Mouse (Mus musculus) heart, adult 8-10 months (tissue): ENCODE data around the gene Pik3cb. TPM values are rescaled to one million over a fixed set of nuclear protein-coding genes. Genes with fewer than 3 reads are reported as not detected.

Experiments used
- DNase-seq: peaks from one replicate; pipeline ENCODE4 v3.0.0; 2022; ENCODE audit warnings: low spot score
- total RNA-seq, 4 experiments: library from RNA; stranded (reverse); gene quantifications; 2 replicates each; pipeline ENCODE4 v1.2.4; 2022

Pik3cb gene
- total RNA-seq, 4 experiments from 2014 or later = 11.9 to 12.9 (median 12.3) TPM

DNA sequence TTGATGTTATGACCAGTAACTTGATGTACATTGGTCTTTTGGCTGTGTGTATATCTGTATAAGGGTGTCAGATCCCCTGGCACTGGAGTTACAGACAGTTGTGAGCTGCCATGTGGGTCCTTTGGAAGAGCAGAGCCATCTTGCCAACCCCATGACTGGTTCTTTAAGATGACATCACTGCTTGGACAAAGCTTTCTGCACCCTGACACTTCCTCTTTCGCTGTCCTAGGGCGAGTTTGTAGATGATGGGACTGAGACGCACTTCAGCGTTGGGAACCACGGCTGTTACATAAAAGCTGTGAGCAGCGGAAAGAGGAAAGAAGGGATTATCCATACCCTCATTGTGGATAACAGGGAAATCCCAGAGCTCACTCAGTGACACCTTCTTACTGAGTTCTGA lies 139.1 kb downstream of the Pik3cb start:
- DNase-seq = no peak

DNA sequence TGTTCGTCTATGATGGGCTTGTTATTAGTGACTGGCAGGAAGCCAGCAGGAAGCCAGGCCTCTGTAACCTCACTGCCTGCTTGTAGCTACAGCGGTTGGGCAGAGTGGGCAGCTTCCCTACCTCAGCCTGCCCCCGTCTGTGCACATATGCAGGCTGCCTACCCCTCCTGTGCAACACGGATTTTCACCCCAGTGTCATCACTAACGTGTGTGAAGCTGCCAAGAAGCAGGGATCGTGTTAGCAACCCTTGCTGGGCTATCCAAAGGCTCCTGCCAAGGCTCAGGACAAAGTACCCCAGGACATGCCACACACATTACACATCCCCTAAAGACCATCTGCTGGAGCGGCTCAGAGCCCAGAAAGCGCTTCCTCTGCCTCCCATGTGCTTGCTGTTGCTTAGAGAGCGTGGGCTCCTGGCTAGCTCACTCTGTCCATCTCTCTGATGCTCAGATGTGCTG lies 140.5 kb downstream of the Pik3cb start:
- DNase-seq = no peak

DNA sequence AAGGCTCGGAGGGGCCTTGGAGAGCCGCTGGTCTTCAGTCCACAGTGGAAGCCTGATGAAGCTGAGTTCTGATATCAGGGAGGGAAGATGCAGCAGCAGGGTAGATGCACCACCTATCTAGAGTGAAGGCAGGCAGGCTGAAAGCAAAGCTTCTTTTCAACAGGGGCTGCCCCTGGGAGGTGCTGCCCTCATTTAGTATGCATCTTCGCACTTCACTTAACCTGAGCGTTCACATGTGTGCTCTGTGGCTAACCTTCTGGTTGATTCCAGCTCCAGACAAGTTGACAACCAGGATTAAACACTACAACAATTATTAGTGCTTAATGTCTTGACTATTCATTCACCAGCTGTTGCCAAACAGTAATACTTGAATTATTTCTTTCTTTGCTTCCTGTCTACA lies 146.3 kb downstream of the Pik3cb start:
- no peak for DNase-seq

DNA sequence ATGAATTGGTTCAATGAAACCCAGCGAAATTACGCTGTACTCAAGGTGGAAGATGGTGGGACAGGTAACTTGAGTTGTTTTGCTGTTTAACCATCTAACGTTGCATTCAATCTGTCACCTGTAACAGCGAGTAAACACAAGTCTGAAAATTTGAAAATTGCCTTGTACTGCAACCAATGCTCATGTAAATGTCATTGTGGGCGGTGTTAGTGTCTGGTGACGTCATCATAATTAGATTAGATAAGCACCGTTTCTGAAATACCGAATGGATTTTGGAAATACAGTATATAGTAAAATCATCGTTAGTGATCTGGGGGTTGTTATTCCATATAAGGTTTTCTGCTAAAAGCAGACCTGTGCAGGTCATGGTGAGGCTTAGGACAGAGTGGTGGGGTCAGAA lies 153.3 kb downstream of the Pik3cb start:
- DNase-seq = no peak

Other genes starting within 250 kb of the Pik3cb start
- not detected for gene 7420426K07Rik, start 237.5 kb downstream of the Pik3cb start, total RNA-seq
- not detected for gene Foxl2, start 185.3 kb downstream of the Pik3cb start, total RNA-seq
- gene Faim, start 154.2 kb downstream of the Pik3cb start, total RNA-seq = 1 to 10 TPM; 3.8 to 5.6 (median 4.3) TPM
- gene Gm1123, start 104.9 kb downstream of the Pik3cb start, total RNA-seq = not detected
- gene Faiml, start 96.6 kb upstream of the Pik3cb start, total RNA-seq = not detected
- 10 to 100 TPM in 1 of 4 experiments, 1 to 10 TPM in 3; 5.4 to 12.6 (median 6.7) TPM for gene Cep70, start 102.7 kb upstream of the Pik3cb start, total RNA-seq
- under 1 TPM; 0.22 to 0.46 (median 0.39) TPM for gene Esyt3, start 217.9 kb upstream of the Pik3cb start, total RNA-seq